Mouse (Mus musculus) heart, postnatal 25 days (tissue): ENCODE results near the gene Lrrc8c. TPM values are rescaled to one million over a fixed set of nuclear protein-coding genes. Genes with fewer than 3 reads are reported as not detected.
A peak's percentile ranks its signal among the peaks of the same experiment; 100 is the strongest.

Experiments used
- DNase-seq: peaks from one replicate; pipeline ENCODE4 v3.0.0; 2022; ENCODE audit warnings: low spot score
- intact Hi-C: fragments of 180-260 bp; cut with DNase I; formaldehyde crosslinking; loops from one replicate; pipeline ENCODE4 v1.15.1; 2025
- total RNA-seq, 2 experiments: library from RNA; stranded (reverse); gene quantifications; 2 replicates each; pipeline ENCODE4 v1.2.3; 2021

The Lrrc8c gene
- total RNA-seq, 2 experiments from 2014 or later = 27.6 to 31.7 TPM

DNA sequence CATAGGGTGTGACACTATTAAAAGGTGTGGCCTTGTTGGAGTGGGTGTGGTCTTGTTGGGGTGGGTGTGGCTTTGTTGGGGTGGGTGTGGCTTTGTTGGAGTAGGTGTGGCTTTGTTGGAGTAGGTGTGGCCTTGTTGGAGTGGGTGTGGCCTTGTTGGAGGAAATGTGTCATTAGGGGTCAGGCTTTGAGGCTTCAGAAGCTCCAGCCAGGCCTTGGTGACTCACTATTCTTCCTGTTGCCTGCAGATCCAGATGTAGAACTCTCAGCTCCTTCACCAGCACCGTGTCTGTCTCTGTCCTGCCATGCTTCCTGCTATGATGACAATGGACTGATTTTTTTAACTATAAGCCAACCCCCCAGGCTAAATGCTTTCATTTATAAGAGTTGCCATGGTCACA is 19.8 kb upstream of the Lrrc8c start:
- no peak for DNase-seq
- intact Hi-C loops = no loop called here

DNA sequence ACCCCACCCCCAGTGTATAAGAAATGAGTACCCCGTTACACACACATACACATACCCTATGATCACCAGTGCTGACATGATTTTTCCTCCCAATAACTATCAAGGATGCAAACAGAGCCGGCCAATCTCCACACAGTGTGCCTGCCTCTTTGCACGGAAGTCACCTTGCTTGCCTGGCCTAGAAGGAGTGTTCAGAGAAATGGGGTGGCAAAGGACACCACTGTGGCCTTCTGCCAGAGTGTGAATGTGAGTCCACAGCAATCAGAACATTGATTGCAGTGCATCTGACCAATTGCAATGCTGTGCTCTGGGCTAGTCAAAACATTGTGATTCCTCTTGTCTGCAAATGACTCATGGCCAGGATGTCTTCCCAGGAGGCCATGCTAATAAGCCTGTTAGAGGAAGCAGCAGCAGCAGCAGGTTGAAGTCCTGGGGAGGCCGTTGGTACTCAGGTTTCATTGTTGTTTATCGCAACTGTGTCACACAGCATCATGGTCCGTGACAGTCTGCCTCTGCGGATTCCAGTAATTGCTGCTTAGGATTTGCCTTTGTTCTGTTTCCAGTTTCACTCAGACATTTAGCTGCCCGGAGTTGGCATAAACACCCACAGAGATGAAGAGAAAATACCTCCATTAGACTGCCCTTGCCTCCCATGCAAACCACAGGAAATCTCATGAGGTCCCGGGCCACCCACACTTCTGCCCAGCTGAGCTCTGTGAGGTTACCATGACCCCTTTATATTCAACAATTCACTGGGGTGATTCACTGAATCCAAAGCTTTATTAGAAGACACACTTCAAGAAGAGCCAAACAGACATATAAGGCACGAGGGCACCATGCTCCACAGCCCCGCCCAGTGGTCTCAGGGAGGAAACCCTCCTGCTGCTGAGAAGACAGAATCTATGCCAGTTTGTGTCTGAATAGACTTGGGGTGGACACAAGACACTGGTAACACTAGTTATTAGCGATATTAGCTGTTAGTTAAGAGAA is 18.8 kb upstream of the Lrrc8c start:
- DNase-seq = no peak
- intact Hi-C loops = no loop called here

DNA sequence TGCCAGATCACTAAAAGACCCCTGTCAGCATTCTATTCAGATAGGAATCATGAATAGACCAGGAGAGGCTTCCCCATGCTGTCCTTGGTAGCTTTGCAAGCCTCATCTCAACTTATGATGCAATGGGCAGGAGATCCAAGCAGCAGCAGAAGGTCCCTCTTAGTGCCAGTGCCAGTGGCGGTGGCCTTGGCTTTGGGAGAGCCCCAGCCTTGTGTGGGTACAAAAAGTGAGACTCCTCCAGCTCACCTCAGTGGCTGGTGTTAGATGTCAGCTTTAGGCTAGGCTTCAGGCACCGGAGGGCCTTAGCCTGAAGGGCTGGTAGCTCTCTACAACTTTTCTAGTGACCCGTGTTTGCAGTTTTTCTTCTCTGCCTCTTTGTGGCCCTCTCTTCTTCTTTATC is 18.1 kb upstream of the Lrrc8c start:
- DNase-seq = no peak
- intact Hi-C loops = no loop called here

DNA sequence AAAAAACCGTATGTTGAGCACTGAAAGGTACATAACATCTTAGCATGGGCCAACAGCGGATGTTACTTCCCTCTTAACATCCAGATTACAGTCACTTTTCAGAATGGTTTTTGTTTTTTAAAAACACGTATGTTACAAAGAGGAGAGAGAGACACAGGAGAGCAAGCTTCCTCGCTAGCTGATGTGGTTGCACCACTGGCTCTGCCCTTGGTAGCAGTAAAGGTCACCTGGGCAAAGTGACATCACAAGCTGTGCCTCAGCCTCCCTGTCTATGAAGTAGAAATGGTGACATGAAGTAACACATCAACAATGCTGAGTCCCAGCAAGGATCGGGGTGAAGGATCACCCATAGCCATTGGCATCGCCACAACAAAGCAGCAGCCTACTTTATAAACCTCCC is 10.4 kb upstream of the Lrrc8c start:
- intact Hi-C loops = no loop called here
- DNase-seq = no peak

DNA sequence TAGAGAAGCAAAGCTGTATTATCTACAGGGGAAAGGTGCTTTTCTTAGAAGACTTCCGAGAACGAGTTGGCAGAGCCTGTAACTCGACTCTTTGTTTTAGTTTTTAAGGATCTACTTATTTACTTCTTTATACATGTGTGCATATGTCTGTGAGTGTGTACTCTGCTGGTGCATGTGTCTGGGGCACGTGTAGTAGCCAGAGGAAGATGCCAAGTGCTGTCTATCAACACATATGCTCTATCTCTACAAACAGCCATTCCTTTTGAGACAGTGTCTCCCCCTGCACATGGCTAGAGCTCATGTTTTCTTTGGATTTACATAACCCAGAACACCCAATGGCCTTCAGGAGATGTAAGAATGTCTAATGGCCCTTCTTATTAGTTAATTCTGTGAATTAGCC is 6.9 kb upstream of the Lrrc8c start:
- intact Hi-C loops = no loop called here
- no peak for DNase-seq

DNA sequence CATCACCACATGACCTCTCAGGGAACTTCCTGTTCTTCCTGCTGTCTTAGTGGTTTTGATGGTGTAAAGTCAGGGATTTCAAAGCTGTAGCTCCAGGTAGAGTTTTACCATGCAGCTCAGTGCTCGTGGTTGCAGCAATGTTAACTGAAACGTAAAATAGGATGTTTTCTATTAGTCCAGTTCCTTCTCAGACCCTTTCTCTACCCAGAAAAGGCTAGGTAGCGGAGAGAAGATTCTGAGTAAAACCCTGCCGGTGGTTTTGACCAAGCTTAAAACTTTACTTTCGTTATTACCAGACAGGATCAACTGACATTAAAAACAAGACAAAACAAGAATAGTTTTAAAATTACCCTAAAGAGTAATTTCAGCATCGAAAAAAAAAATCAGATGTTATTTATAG is 3.7 kb upstream of the Lrrc8c start:
- no peak for DNase-seq
- intact Hi-C loops = no loop called here

DNA sequence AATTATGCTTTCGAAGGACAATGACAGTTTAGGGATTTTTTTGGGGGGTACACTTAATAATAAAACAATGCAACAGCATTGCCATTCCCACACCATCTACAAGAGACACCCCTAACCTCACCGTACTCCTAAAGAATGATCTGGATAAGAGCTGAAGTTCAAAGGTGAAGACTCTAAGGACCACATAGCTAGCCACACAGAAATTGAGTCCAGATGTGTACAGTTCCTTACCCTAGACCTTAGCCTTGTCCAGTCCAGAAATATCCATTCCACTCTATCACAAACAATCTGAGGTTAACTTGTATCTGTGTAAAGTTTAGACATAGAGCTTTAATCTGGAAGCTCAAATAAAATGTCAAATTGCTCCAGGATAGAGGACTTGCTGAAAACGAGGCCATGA is 2.9 kb upstream of the Lrrc8c start:
- no peak for DNase-seq
- intact Hi-C loops = loop anchor here (2.0 kb wide), 1 partner anchor 21 kb away; no protein-coding TSS in a partner anchor

DNA sequence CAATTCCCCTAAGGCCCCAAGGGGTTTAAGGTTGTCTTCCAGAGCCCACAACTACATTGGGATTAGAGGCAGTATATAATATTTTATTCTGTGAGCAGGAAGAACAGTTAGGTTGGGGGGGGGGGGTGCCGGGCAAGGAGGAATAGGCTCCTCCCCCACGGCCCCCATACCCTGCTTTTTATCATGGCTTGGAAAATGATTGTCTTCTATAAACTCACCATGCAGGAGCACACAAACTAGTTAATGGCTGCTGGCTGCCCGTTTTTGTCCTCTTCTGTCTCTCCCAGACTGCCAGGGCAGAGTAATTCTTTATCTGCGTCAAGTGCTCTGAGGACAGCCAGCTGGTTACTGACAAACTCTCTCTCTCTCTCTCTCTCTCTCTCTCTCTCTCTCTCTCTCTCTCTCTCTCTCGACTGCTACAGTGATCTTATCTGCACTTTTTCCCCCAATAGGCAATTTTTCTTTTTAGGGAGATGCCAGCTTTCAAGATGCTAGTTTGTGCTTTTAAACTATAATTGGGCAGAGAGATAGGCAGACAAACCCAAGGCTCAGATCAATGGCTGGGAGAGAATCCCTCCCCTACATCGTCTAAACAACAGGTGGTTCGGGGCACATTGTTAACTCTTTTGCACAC is 1.1 kb upstream of the Lrrc8c start:
- no peak for DNase-seq
- intact Hi-C loops = loop anchor here (2.0 kb wide), 1 partner anchor 23 kb away; no protein-coding TSS in a partner anchor

DNA sequence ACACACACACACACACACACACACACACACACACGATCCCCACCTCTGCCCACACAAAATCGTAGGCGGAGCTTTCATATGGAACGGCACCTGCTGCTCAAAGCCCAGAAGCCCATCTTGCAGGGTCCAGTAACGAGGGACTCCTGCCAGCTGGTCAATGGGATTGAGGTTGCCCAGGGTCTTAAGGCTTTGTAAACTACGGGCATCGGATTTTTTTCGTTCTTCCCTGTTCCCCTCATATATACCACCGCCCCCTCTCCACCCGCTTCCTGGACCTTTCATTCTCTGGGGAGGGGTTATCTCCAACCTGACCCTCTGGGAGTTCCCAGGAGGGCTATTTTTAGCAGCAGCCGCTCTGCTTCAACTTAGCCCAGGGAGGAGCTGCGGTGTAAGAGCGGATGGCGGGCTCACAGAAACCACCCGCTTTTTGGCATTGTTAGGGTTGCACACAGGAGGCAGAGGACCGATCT is 527 bp upstream of the Lrrc8c start:
- intact Hi-C loops = loop anchor here (1.0 kb wide), 1 partner anchor 136 kb away; no protein-coding TSS in a partner anchor
- DNase-seq = no peak

DNA sequence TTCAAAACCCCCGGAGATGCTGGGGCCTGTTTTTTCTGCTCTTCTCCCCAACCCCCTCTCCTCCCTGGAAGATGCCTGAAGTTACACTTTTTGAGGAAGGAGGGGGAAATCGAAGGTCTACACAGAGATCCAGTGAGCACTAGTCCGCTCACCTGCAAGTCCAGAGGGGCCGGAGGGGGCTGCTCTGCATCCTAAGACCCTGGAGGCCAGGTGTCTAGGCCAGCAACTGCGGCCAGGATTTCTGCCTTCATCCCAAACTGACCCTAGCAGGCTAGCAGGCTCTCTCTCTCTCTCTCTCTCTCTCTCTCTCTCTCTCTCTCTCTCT is 750 bp downstream of the Lrrc8c start:
- intact Hi-C loops = loop anchor here (1.0 to 10.0 kb wide), 2 partner anchors 65 to 134 kb away; no protein-coding TSS in a partner anchor
- no peak for DNase-seq

DNA sequence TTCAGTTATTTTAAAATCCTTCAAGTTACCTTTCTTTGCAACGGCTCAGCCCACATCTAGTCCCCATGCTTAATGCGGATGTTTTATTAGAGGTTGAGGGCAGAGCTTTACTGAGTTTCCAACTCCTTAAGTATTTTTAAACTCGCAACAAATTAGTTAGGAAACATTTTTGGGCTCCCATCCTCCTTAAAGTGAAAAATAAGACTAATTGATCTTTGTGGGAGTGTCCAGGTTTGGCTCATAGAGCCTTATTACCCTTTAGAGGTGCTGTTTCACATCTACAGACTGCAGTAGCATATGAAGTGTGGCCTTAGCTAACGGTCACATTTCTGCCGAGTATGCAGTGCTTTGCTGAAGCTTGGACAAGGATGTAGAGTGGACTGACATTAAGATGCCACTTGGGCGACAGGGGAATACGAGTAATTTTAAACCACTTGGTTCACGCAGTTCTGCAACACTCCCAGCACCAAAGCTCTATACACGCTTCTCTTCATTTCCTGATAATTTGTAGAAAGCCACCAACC is 1.3 kb downstream of the Lrrc8c start:
- intact Hi-C loops = loop anchor here (10.0 kb wide), 1 partner anchor 64 kb away; no protein-coding TSS in a partner anchor
- no peak for DNase-seq

DNA sequence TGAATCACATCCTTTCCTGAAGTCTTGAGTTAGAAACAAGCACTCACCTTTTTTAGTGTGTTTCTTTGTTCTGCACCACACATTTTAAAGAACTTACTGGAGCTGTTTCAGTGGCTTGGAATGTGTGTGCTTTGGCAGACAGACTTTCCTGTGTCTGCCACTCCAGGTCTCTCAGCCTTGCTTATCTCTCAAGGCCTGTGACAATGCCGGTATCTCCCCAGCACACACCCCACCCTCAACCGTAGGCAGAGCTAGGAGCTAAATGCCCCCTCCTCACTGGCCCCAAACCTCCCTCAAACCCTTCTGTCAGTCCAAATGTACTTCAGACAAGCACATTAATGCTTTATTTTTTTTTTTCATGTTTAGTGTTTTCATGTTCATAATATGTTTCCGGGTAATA is 4.3 kb downstream of the Lrrc8c start:
- intact Hi-C loops = loop anchor here (10.0 kb wide), 1 partner anchor 61 kb away; no protein-coding TSS in a partner anchor
- no peak for DNase-seq

DNA sequence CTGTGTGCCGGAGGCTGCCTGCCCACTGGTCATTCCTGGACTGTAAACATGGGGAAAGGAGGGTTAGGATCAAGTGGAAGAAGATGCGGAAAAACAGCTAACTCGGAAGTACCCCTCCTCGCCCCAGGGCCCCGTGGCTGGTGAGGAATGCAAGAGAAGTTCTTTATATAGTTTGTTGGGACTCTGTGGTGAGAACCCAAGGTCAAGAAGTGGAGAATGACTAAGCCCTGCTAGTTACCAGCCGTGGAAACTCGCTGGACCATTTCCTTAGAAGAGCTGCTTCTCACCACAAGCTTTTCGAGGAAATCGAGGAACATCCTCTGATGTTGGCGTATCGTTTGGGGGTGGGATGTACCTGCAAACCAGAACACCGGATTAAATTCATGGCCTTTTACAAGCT is 5.8 kb downstream of the Lrrc8c start:
- DNase-seq = no peak
- intact Hi-C loops = loop anchor here (5.0 to 10.0 kb wide), 2 partner anchors 37 to 60 kb away; no protein-coding TSS in a partner anchor

DNA sequence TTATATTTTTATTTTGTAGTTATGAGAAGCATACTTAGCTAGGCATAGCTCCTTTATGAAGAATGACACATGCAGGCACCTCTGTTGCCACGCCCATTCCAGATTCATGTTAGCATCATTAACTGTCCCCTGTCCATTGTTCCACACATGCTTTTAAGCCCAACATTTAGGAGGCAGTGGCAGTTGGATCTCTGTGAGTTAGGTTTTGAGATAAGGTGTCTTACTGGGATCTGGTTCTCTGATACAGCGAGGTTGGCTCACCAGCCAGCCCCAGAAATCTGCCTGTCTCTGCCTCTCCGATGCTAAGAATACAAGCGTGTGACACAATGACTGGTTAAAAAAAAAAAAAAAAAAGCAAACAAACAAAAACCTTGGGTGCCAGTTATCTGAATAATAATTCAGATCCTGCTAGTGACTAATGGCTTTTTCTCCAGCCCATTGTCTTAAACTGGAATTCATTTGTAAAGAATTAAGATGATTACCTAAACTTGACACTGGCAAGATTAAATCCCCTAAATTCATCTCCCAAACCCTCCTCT is 7.0 kb downstream of the Lrrc8c start:
- intact Hi-C loops = loop anchor here (5.0 to 10.0 kb wide), 2 partner anchors 36 to 59 kb away; no protein-coding TSS in a partner anchor
- DNase-seq = no peak

DNA sequence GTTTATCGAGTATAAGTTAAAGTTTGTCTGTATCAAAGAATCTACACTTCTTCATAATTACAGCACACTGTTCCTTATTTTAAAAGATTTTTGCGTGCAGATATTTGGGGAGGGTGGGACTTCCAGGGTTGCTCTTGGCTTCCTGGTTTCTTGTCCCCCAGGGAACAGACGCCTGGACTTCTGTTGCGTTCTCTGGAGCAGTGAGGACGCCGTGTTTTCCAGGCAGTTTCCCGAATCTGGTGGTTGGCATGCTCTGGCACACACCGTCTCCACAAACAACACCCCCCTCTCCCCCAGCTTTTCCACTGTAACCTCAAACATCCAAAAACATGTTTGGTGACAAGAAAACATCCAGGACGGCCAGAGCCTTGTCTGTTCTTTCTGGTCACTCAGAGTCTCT is 7.6 kb downstream of the Lrrc8c start:
- DNase-seq = peak; percentile 17
- intact Hi-C loops = loop anchor here (5.0 to 10.0 kb wide), 2 partner anchors 36 to 58 kb away; no protein-coding TSS in a partner anchor

DNA sequence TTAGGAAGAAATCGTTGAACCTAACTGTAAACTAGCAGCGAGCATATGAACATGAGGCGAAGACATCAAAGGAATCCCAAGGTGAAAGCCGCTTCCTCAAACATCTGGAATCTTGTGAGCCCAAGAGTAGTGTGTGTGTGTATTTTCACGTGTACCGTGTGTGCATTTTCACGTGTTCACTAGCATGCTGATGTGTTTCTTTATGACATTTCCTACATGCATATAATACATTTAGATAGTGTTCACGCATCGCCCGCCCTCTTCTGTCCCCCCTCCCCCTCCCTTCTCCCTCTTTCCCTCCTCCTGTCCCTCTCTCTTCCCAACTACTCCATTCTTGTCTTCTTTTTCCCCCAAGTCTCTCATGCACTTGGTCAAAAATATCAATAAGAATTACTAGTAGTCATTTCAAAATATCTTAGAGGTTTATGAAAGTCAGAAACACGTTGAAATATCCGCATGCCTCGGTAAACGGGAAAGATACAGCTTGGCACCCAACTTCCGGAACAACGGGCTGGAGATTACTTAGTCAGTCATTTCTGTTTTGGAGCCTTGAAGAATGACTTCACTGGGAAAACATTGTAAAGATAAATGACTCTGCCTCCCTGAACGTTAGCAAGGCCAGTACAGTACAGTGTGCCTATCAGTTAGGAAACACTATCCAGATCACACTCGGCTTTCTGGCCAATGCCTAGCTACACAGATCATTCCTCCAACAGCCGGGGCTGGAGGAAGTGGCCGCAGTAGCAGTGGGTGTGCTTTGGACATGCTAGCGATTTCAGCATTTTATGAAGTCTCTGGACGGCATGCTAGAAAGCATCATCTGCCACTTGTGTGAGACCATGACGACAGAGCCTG is 8.5 kb downstream of the Lrrc8c start:
- DNase-seq = peak; percentile 40
- intact Hi-C loops = loop anchor here (5.0 to 10.0 kb wide), 2 partner anchors 35 to 57 kb away; no protein-coding TSS in a partner anchor

DNA sequence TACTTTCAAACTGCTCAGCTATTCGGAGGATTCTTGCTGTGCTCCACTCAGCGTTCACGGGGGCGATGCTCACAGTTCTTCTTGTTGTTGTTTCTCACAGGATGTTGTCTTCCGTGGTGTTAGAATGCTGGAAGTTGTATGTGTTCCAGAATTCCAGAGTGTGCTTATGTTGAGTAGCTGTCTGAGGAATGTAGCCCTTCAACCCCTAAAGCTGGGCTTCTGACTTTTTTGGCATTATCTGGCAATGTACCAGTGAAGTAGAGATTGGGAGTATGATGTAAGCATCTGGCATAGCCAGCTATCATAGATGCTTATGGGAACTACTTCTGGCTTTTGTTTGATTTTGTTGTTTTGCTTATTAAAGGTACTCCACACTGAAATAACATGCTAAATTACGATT is 11.4 kb downstream of the Lrrc8c start:
- DNase-seq = no peak

DNA sequence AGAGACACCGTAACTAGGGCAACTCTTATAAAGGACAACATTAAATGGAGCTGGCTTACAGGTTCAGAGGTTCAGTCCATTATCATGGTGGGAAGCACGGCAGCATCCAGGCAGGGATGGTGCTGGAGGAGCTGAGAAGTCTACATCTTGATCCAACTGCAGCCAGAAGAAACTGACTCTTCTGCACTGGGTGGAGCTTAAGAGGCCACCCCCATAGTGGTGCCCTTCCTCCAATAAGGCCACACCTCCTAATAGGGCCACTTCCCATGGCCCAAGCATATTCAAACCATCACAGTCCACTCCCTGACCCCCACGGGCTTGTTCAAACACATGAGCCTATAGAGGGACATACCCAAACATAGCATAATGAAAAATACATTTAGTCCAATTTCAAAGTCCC is 16.0 kb downstream of the Lrrc8c start:
- no peak for DNase-seq
- intact Hi-C loops = no loop called here

More for the DNA sequence above, 11.4 kb downstream of the Lrrc8c start:
- intact Hi-C loops = no loop called here

DNA sequence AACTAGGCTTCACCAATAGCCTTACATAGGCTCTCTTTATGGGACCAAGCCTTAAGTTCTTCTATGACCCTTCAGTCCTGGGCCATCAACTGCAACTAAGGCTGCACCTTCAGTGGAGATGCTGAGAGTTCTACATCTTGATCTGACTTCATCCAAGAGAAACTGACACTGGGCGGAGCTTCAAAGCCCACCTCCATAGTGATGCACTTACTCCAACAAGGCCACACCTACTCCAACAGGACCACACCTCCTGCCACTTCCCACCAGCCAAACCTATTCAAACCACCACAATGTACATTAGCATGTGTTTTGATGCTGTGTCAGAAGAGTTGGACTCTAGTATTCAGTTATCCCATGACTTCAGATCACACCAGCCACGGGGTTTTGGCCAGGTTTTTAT is 17.0 kb downstream of the Lrrc8c start:
- intact Hi-C loops = no loop called here

More for the DNA sequence above, 17.0 kb downstream of the Lrrc8c start:
- no peak for DNase-seq
